Mouse (Mus musculus) megakaryocyte progenitor cell, adult 5-6 weeks (primary cell): ENCODE results near the gene Cwf19l1. TPM values are rescaled to one million over a fixed set of nuclear protein-coding genes. Genes with fewer than 3 reads are reported as not detected.
"Not testable (repeated sequence)": the region's sequence is repeated elsewhere in the genome, so short reads cannot be mapped to it uniquely, and the experiment has no call there.

Experiments used
- ATAC-seq: replicated peaks from 2 replicates; pipeline ENCODE4 v1.8.0; 2016; ENCODE audit warnings: mild to moderate bottlenecking, moderate TSS enrichment, inconsistent platforms; ENCODE audit not compliant: poor library complexity
- total RNA-seq, 2 experiments: library from RNA; stranded (forward) in 1 of 2; stranded (reverse) in 1 of 2; fragments of 157-497, 149-512 nt in 1 of 2; fragments of 200-1000 nt in 1 of 2; gene quantifications; 2 replicates each; pipeline versions ENCODE4 v1.2.3 to v1.2.4; 2015 to 2017

The Cwf19l1 gene
- 40.2 and 48.9 TPM in 2 replicates for total RNA-seq (2015)
- total RNA-seq (2017): 33.9 and 38.4 TPM in 2 replicates

DNA sequence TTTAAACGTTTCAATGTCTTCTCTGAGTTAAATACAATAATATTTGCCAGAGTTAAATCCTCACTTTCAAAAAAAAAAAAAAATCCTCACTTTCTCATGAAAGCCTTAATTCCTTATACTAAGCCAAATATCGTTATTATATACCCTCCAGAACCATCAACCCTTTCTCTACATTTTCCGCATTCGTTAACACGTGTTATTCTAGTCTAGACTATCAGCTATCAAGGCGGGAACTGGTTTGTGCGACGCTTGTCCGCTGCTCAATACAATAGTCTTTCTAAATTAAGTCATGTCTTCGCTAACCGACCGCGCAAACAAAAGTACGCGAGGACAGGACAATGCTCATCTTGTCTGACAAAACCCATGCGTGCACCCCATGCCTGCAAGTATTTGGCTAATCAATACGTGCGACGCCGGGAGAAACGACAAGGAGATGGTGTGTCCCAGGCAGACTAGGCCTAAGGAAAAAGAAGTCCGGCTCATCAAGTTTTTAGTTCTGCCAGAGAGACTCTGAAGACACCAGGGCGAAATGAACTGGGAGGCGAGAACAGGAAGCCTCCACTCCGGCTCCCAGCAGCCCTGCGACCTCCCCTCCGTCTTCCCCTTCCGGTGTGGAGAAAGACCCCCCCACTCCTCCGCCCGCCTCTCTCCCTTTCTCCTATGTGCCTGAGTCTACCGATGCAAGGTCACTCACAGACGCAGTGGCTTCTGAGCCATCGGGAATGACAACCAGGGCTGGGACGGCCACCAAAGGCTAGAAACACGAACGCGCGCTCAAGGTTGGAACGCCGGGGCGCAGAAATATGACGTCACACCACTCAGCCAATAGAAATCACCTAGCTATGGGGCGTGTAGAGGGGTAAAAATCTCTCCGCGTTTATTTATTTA is at the start of gene Cwf19l1:
Gene Cwf19l1, minus strand, starts transcription at position 805 of the 888 bp plus-strand sequence.
- ATAC-seq: peak; percentile 93

GRCm38 (mm10) chr19:44183968-44184367 is 48.3 kb upstream of the Cwf19l1 start:
- ATAC-seq: no peak

DNA sequence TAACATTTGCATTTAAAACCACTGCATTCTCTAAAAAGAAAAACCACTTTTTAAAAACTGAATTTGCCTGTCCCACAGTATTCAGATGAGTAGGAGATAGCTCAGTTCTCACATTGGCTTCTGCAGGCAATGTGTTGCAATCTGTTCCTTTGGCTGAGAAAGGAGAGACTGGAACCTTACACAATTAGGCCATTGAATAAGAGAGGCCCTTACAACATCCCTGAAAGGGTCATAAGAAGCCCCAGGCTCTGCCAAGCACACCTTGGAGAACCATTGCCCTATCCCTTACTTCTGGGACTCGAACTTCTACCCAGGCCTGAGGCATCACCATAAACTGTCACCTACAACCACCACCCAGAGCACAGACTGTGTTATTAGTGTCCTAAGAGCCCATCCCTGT is 44.8 kb upstream of the Cwf19l1 start:
- peak; percentile 42; the same call in 1 of the 2 replicates for ATAC-seq

DNA sequence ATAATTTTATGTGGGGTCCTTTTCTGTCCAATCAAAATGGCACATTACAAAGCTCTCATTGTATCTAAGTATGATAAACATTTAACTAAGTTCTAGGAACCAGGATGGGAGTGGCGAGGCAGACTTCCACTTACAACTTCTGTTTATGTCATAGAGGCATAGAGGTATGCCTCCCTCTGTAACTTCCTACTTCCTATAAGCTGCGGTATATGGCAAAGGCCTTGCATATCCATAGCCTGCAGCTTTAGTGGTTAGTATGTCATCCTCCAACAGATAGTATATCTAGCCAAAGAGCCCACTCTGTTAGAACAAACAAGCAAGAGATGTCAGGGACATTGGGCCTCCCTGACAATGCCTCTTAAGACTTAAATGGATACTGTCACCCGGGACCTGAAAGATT is 41.1 kb upstream of the Cwf19l1 start:
- no peak for ATAC-seq

DNA sequence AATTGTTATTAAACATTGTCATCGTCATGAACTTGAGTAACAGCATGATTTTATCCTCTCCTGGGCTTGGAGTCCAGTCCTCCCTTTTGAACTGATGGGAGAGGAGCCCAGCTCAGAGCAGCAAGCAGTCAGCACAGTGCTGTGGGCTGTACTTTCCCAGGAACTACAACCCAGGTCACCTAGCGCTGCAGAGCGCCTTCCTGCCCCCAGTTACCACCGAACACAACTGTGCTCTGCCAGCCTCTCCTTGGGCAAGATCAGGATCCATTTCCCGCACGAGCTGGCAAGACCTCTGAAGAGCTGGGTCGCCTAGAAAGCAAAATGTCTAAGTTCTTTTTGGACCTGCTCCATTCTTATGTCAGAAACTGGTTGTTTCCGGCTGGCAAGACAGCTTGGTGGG is 39.2 kb upstream of the Cwf19l1 start:
- no peak for ATAC-seq

DNA sequence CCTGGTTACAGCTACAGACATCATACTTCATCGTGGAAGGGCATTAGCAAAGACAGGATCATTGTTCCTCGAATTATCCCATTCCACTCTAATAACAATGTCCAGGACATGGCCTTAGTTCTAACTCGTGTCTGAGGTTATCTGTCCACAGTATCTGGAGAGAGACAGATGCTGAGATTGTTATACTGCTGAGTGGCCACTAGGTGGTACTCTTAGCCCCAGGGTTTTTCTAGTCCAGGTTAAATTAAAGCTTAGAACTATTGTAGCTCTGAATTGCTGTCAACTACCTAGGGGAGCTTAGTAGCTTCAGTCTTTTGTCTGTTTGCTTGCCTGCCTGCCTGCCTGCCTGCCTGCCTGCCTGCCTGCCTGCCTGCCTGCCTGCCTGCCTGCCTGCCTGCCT is 25.8 kb upstream of the Cwf19l1 start:
- ATAC-seq: peak; percentile 85

DNA sequence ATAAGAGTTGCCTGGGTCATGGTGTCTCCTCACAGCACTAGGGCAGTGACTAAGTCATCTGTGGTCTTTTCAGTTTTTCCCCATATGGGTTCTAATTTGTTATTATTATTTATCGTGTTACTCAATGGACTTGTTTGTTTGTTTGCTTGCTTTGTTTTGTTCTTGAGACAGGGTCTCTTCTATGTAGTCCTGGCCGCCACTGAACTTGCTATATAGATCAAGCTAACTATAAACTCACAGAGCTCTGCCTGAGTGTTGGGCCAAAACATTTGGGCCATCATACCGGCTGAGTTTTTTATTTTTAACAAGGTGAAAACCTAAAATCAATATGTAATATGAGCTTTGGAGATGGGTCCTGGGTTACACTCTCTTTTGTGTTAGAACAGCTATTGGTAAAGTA is 23.7 kb upstream of the Cwf19l1 start:
- ATAC-seq: no peak

DNA sequence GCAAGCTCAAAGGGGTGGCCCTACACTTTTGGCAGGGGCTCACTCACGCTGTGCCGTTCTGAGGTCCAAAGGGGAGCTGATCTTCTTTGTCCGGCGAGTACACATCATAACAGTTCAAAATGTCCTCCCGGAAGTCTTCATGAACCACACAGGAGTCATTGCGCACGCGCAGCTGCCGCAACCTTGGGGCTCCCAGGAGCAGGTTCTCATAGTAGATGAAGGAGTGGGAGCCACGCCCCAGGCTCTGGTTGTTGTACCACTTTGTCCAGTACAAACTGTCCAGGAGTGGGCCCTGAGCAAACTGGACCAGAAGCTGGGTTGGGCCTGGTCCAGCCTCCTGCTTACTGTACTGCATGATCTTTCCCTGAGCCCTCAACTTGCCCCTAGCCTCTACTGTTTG is 21.3 kb upstream of the Cwf19l1 start:
- ATAC-seq: no peak

DNA sequence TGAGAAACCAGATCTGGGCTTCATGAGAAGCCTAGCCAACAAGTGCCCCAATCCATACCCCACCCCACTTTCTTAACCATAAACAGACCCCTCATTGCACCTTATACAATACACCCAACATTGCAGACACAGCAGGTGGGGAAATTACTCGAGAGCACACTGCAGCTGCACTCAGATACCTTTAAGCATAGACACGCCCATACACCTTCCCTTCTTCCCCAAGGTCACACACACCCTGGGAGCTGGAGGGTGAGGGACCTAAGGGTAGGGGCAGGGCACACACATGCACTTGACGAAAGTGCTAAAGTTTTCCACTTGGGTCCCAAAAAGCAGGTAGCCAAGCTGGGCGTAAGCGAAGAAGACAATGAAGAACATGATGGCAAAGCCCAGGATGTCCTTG is 18.1 kb upstream of the Cwf19l1 start:
- ATAC-seq: no peak

DNA sequence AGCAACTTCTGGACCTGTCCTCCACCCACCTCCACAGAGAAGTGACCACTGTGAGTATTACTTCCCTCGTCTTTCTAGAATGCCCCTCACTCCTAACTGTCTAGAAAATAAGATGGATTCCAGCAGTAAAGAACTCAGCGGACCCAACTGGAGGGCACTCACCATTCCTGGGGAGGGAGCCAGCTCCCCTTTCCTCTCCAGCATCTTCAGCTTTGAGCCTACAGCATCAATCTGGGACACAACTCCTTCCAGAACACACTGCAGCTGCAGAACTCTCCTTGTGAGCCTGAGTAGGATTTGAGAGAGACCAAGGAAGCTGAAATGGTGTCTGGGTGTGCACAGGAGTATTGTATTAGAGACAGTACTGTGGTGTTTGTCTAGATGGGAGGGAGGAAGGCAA is 13.3 kb upstream of the Cwf19l1 start:
- no peak for ATAC-seq

DNA sequence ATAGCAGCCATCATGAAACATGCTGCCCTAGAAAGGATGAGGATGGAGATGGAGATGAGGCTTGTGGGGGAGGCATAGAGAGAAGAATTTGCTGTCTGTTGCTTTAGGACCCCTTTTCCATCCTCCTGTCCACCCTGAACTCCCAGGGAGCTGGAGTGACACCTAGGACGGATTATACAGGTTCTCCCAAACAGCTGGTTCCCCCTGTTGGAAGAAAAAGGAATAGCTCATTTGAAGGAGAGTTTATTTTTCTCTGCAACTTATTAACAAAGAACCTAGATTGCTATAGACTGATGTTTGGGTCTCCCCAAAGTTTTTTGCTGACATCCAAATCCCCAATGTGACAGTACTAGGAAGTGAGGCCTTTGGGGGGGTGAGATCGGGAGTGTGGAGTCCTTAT is 12.7 kb upstream of the Cwf19l1 start:
- ATAC-seq: no peak

- ATAC-seq: no peak
Observed at GRCm38 (mm10) chr19:44146951-44147350, 11.3 kb upstream of the Cwf19l1 start.

GRCm38 (mm10) chr19:44146568-44146879 is 10.8 kb upstream of the Cwf19l1 start:
- peak; percentile 9; the same call in 1 of the 2 replicates for ATAC-seq

GRCm38 (mm10) chr19:44145702-44146567 is 10.3 kb upstream of the Cwf19l1 start, which contains the start of gene Bloc1s2:
Bloc1s2 (minus strand) TSS chr19:44146446.
- ATAC-seq: peak; percentile 87

DNA sequence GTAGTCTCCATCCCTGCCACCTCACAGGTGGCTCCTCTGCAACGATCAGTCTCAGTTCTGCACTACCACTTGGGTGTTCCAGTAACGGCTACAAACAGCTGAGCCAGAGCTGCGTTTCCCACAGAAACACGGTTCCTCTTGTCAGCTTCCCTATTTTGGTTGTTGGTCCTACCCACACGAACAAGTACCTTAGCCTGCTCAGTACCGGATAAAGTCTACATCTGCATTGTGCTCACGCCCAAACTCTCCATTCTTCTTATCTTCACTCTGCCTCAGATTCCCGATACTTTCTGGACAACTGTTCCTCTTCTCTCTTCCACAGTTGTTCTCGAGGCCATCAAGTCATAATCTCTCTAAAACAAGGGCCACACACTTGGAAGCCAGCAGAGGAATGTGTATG is 8.7 kb upstream of the Cwf19l1 start:
- peak; percentile 50 for ATAC-seq

DNA sequence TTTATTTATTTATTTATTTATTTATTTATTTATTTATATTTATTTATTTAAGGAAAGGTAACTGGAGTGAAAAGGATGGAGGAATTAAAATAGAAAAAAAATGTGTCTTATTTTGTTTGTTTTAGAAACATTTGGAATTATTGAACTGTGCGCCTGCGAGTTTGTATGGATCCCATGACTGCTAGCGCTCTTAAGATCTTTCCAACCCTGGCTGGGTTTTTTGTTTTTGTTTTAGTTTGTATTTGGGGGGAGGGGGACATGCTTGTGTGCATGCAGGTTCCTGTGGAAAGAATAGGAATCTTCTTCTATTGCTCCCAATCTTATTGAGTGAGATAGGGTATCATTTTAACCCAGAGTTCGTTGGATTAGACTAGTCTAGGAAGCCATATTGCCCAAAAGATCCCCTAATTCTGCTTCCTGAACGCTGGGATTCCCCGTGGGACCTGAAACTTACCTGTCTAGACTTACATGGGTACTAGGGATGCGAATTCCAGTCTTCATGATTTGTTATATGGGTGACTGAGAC is 347 bp upstream of the Cwf19l1 start:
- ATAC-seq: no peak

GRCm38 (mm10) chr19:44132917-44133316 is 2.8 kb downstream of the Cwf19l1 start:
- ATAC-seq: no peak

- ATAC-seq: no peak
Observed at GRCm38 (mm10) chr19:44128560-44128959, 7.1 kb downstream of the Cwf19l1 start.

DNA sequence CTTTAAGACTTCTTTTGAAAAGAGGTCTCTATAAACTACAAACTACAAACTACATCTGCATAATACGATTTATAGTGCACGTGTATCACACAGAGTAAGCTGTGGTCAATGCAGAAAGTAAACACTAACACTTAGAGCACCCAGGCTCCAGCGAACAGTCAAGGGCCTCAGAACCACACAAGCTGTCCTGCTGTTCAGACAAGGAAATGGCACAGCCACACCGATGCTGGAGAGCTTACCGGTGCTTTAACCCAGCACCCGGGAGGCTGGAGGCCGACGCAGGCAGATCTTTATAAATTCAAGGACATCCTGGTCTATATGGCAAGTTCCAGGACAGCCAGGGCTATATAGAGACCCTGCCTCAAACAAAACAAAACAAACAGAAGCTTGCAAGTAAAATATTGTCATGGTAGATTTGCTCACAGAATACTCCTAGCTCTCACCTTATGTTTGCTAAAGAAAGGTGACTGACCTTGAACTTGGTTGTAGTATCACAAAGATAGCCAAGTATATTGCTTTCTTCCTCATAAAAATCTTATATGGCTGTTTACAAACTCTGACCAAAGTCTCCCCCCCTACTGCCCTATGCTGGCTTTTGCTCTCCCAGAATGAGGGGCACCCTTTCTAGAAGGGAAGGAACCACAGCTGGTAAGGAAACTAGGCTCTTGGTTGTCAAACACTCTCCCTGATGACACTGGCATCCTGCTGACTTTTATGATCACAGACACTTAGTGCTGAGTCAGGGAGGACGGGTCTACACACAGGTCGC is 7.8 kb downstream of the Cwf19l1 start:
- ATAC-seq: no peak

DNA sequence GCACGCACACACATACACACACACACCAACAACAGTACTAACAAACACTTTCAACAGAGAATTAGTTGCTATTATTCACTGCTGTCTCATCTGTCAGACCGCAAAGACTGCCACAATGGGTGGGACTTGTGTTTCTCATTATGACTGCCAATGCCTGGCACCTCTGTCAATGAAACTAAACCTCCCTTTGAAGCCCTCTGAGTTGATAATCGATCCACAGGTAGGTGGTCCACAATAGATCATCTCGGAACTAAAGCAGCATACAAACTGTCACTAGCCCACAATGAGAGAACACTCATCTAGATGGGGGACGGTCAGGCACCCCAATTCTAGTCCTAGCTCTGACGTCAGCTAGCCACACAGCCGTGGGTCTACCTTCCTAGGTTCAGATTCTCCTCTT is 14.5 kb downstream of the Cwf19l1 start:
- no peak for ATAC-seq

DNA sequence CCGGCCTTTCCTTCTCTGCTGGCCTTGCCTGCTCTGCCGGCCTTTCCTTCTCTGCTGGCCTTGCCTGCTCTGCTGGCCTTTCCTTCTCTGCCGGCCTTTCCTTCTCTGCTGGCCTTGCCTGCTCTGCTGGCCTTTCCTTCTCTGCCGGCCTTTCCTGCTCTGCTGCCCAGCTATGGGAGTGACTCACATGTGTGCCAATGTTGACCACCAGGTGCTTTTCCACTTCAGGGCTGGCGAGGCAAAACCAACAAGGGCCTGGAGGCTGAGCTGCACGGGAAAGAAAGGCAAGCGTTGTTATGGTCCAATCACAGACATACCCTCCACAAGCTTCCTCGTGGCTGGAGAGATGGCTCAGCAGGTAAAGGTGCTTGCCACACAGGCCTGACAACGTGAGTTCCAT is 15.0 kb downstream of the Cwf19l1 start:
- not testable (repeated sequence) for ATAC-seq
